Mouse (Mus musculus) regulatory T cell (primary cell): ENCODE measurements at regions not wholly inside any gene's neighbourhood (a gene's known extent, or its start where the extent isn't known, plus 50 kb on each side); places are given as distances from the start of the nearest gene placed in this dataset.
"Not testable (repeated sequence)": the region's sequence is repeated elsewhere in the genome, so short reads cannot be mapped to it uniquely, and the experiment has no call there.

ENCODE experiments used
- in situ Hi-C: fragments of 300-600 bp; cut with MboI, MseI; formaldehyde crosslinking; loops from one replicate; pipeline ENCODE4 v1.15.1; 2025; ENCODE audit warnings: high pct_unique_total_duplicates

DNA sequence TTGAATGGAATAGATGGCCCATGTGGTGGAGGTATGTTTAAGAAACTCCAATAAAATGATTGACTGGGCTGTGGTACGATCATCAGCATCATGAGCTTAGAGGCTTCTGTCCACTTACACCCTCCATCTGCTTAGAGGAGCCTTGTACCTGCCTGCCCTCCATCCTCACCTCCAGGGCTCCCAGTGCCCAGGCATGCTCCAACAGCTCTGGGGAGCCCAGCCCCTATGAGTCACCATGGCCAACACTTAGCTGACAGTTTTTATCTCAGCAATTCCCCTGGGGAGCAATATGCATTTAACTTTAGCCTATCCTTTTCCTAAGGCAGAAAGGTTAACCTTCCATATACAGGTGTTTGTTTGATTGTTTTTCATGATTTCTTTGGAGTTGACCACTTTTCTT, 174.3 kb upstream of the Plxna2 start:
- in situ Hi-C loops = no loop called here

DNA sequence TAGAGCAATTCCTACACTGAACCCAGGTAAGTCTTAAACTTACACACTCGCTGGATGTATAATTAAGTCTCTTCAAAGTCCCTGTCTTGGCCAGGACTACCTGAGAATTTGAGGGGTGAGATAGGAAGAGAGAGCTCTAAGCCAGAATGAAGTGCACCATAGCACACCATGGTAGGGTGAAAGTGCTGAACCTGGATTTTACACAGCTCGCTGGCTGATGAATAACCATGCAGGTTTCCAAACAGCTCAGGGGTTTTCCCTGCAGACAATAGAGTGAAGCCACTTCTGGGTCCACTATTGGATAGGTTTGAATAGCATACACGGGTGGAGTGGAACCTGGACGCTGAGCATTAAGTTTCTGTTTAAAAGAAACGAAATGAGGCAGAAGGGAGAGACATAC, 180.7 kb upstream of the Plxna2 start:
- in situ Hi-C loops = loop anchor here (10.0 kb wide), 1 partner anchor 1792 kb away; no protein-coding TSS in a partner anchor

DNA sequence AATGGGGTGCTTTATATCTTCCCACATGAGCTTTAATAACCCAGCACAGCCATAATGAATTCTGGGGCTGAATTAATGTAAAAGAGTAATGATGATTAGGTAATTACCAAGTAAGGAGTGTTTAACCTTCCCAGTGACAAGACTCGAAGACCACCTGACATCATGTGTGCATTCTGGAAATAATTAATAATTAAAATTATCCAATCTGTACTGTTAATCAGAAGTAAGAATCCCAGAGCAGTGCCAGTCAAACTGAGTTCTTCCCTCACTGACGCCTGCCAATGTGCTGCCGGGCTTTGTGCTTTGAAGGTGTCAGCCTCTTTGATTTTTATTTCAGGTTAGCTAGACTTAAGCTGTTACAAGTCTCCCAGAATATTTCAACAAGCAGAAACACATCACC, 183.0 kb upstream of the Plxna2 start:
- in situ Hi-C loops = loop anchor here (10.0 kb wide), 1 partner anchor 1790 kb away; no protein-coding TSS in a partner anchor

DNA sequence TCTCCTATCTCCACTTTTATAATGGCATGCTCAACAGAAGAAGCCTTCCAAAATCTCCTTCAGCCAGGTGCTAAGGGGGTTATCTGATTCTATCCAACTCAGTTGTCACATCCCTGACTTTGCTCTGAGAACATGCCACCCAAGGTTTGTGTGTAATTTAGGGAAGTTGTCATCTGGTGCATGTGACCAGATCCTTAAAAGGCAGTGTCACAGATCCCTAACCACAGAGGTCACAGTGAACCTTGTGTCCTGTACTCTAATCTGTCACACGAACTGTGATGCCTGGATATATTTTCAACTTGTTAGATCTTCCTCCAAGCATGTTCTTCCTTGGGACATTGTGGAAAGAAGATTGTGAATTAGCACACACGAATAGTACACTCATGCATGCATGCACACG, 189.4 kb upstream of the Plxna2 start:
- in situ Hi-C loops = no loop called here

DNA sequence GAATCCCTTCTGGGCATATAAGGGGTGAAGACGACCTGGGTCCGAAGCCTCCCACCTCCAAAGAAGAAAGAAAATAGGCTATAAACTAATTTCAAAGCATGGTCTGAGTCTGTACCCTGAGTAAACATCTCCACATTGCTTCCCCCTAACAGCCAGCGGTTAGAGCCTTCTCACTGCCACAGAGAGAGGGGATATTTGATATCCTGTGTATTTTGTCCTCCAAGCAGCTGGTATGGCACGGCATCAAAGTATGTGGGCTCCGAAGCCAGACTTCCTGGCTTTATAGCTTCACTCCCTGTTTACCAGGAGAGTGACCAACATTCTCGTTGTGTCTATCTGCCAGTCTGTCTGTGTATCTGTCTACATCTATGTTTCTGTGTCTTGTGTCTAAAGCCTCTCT, 191.7 kb upstream of the Plxna2 start:
- in situ Hi-C loops = no loop called here

DNA sequence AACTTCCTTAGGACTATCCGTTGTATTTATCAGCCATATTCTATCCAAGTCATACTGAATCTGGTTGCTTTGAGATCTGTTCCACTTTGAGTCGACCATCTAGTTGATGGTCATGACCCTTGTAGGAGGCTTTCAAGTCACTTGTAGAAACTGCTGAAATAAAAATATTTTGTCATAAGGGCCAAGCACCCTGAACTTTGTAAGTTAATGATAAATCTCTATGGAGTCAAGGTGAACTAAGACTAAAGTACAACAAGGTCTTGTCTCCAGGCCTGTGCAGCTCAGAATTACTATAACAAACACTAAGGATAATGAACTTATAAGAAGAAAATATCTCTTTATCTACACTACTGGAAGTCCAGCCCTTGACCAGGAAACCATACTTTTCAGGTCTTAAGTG, 193.8 kb upstream of the Plxna2 start:
- in situ Hi-C loops = no loop called here

DNA sequence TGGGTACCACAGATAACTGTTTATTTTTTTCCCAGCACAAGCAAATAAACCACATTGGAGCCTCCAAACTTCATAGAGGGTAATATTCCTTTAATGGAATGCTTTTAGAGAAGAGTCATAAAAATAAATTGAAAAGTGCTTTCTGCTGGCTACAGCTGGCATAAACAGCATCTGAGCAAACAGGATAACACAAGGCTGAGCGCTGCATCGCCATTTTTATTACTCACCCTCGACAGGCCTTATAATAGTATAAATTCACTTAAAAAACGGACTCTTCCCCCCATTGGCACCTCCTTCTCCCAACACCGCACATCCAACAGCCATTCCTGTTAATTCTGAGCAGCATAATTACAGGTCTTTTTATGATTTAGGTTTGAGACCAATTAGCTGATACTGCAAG, 205.8 kb upstream of the Plxna2 start:
- in situ Hi-C loops = no loop called here

DNA sequence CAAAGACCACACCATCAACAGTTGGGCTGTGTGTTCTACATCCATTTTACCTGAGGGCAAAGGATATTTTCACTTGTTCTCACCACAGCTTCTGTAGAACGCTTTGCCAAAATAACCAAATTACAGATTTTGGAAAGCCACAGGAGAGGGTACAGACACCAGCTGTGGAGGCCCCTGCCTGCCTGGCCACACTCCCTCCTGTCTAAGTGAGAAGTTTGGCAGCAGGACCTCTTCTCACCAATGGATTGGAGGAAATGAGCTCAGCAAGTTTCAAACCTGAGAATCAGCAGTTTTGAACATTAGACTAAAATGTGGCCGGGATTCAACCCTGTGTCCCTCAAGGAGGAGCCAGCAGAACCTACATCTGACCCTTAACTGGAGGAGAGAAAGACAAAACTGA, 206.2 kb upstream of the Plxna2 start:
- in situ Hi-C loops = no loop called here

DNA sequence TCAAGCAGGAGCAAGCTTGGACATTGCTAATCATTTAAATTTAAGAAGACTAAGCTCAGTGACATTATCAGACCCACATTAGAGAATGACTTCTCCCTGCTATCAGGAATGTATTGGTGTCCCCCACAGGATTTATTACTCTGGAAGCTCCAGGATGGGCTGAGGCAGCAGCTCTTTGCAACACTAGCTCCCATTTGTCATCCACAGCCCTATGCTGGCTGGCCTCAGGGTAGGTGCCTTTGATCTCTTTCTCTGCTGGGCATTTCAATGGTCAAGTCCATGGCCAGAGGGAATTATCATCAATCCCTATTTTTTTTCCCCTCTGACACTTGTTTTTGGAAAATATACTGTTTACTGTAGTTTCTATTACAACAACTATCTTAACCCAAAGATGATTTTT, 218.7 kb upstream of the Plxna2 start:
- in situ Hi-C loops = no loop called here

DNA sequence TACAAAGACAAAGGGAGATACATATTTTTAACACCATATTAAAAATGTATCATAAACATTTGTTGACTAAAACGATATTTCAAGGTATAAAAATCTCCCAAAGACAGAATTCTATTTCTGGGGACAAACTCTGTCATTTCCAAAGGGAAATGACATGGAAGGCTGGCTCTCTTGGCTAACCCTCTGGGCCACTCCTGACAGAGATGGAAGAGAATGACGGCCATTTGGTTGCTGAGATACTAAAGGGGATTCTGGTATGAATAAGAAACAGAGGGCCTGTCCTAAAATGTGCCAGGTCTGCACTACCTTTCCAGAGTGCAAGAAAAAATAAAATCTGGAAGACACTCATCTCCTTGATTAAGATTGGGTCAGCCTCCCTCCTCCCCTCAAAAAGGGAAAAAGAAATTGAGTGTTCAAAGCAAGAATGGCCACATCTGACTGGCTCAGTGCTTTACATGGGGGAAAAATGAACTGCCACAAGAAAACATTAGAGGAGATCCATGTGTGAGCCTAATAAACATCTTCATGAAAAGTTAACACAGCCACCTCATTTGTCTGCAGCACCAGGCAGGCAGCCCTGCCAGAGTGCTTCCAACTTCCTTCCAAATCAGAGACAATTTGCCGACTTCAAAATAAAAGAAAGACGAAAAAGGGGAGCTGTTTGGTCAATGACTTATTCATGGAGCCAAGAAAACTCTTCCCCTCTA, 221.1 kb upstream of the Plxna2 start:
- in situ Hi-C loops = no loop called here

DNA sequence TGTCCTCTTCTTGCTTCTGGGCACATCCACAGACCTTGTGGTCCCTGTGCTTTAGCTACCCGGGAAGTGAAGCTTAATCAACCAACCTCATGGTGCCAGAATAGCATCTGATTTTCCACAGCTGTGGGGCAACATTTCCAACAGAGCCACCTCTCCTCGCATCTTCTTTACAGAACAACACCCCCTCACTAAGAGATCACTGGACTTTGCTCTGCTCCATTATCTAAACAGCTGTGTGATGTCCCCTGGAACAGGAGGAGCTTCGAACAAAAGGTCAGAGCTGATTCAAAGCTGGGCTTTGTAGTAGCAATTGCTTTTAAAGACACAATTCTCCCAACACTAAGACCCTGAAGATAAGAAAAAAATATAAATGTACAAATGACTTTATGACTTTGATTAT, 224.3 kb upstream of the Plxna2 start:
- in situ Hi-C loops = no loop called here

DNA sequence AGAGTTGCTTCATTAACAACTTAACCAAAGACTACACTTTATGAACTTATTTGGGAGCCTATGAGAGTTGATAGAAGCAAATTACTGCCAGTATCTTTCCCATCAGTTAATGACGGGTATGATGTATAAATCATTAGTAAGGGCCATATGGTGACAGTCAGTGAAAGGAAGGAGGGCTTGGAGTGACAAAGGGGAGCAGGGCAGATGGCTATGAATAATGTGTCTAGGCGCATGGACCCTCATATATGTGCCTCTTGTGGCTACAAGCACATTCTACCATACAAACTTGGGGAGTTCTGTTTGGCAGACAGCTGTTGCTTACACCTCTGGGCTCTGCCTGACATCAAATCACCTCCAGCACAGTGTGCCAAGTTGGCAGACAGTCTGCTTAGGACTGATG, 227.8 kb upstream of the Plxna2 start:
- in situ Hi-C loops = no loop called here

DNA sequence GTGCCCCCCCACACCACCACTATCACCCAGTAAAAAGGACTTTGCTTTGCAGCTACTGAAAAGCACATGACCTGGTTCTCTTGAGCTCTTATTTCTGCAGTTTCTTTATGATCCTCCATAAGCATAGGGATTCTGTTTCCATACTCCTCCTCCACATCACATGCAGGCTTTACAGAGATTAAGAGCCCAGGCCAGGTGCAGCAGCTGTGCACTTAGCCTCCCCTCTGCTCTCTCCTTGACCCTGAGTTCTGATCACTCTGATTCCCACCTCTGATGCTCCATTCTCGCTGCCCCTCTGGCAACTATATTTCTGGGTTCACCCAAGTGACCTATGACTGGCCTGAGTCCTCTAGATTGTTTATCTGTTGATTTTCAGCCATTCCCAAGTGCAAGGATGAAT, 239.9 kb upstream of the Plxna2 start:
- in situ Hi-C loops = no loop called here

DNA sequence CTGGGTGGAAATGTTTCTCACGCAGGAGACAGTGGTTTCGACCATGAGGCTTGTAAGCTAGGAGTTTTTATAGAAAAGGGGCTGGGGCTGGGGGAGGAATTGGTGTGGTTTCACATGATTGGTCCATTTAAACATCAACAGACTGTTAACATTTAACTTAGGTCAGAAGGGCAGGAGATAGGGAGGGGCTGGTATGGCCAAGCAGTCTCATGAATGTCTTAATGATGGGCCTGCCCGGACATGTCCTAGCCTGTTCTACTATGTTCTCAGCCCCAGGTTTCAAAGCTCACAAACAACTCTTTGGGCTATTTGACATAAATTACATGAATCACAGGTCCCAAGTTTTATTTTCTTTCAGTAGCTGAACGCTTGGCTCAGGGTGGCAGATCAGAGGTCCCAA, 244.5 kb upstream of the Plxna2 start:
- in situ Hi-C loops = not testable (repeated sequence)

DNA sequence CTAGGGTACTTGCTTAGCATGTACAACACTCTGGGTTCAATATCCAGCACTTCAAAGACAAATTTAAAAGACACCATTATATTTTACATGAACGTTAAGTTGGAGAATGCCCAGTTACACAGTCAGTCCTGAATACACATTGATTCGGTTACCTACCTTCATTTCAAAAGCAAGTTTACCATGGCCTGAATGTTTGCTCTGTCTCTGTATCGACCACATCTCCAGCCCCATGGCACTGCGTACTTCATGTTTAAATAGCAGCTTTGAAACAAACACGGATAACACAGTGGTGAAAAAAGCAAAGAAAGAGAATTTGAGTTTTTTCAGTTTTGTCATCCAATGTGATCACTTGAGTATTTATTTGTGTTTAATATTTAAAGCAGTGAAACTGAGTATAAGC, 254.1 kb upstream of the Plxna2 start:
- in situ Hi-C loops = no loop called here

DNA sequence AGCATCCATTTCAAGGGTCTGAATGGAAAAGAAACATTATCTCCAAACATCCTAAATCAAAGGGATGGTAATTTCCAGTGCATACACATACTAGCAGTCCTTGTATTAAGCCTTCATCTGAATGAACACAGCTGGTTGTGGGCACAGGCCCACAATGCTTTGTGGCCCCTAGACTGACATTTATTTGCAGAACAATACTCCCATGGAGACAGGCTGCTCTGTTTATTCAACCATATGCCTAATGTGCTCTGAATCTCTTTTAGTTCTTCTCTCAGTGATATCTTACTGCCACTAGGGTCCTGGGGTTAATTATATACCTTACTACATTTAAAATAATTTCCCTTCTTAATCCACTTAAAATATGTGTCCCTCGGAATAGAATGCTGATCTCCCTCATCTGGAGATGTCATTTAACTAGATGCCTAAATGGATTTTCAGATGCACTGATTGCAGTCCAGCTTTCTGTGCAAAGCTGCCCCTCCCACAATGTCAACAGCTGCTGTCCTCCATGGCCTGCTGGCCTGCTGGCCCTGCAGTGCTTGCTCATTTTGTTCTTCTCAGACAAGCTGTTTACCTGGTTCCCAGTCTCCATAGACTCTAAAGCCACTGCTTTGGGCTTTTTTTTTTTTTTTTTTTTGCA, 254.8 kb upstream of the Plxna2 start:
- in situ Hi-C loops = no loop called here

DNA sequence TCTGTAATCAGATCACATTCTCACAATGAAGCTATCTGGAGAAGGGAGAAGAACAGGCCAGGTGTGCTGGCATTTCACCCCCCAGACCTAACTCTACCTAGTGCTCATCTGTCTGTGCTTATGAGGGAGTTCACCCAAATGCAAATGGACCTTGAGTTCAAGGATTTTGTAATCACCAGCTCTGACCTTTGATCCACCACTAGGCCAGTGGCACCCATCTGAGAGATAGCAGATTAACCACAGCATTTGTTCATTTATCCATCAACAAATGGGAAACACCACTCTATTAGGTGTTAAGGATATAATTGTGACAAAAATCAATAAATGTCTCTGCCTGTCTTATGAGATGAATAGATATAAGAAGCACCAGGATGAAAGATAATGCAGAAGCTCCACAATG, 255.7 kb upstream of the Plxna2 start:
- in situ Hi-C loops = no loop called here

DNA sequence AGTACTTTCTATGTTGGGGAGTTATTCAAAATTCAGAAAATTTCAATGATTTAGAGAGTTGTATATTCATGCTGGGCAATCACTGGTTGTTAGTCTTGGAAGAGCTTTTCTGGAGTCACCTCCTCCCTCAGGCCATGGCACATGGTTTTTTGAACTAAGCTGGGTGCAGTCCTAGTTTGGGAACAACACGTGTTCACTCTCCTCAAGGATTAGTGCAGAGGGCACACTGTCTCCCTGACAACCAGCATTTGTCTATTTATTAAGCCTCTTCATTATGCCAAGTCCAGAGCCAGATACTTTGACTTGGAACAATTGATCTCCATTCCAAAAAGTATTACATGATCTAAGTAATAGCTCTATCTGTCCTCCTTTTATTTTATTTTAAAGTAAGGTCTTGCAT, 256.7 kb upstream of the Plxna2 start:
- in situ Hi-C loops = no loop called here

DNA sequence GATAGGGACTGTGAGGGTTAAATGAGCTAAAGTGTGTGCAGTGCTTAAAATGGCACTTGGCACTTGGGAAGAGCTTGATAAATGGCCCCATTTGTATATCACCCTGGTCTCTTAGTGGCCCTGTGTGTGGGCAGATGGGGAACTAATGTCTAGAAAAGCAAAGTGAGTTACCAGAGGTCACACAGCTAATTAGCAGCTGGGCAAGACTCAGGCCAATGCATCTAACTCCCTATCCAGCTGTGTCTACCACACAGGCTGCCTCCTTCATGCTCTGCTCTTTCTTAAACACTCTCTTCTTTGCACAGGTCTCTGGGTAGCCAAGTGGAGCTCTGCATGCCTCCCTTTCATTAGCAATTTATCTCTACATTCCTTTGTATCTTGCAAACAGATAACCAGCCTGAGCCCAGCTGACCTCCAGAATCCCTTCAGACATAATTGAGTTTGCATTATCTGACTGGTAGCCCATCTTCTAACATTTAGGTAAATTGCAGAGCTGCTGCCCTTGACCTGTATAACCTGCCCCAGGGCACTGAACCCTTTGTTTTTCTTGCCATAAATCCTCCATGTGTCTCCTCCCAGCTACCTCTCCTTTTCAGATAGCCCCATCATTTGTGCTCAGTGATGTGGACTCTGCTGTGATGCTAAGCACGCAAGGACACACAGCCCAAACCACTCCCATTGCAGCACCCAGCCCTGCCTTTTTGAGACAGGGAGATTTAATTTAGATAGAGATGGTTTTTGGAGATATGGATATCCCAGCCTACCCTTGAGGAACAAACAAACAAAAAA, 263.5 kb upstream of the Plxna2 start:
- in situ Hi-C loops = no loop called here

DNA sequence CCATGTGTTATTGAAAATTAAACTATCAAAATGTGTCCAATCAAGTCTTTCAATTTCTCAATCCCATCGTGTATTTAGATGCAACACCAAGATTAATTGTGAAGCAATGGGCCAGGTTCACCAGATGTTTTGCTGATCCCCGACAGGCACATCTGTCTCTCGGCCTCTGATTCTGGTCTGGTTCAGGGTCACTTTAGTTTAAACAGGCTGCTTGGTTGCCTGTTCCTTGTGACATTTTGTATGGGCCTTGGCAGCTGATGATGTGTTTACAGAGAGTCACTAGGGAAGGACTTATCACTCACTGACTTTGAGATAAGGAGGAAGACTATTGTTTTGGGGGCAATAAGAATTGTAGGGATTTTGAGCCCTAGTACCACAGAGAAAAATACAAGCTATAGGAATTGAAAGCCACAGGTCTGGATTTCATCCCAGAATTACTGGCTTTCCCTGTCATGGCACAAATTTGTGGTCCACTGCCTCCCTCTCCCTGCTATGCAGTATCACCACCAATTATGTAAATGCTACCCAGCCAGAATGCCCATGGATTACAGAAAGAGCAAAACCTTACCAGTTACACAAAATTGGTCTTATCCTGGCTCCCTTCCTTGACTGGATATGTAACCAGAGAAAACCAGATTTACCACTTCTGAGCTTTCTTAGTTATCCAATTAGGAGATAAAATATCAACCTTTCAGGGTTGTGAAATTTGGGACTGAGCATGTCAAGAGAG, 272.5 kb upstream of the Plxna2 start:
- in situ Hi-C loops = no loop called here

DNA sequence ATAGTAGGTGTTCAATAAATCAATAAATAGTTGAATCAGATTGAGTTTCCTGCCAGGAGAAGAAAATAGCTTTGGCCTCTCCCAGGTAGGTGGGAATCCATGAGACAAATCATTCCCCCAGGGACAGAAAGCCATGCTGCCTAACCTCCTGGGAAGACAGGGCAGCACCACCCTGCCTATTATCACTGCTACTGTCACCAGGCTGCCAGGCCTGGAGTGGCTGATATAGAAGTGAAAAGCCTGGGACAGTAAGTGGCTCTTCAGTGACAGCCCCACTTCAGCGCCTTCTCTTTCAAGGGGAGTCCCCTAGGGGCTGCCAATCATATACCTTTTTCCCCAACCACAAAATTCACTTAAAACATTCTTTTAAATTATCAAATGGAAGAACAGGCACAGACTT, 275.4 kb upstream of the Plxna2 start:
- in situ Hi-C loops = no loop called here

DNA sequence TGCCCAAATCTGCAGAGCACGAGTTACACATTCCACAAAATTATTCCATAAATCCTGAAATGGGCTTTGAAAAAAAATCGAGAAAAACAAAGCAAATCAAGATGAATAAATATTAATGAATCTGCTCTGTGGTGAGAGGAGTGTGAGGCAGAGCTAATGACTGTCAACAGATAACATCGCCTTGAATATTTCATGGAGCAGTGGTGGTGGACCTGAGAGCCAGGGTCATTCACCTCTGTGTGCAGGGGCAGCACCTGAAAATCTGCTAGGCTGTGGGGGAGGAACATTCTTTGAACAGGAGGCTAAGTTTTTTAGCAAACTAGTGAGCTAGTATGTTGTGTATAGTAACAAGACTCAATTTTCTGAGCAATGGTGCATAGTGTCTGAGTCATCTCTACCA, 276.3 kb upstream of the Plxna2 start:
- in situ Hi-C loops = no loop called here
